Mouse (Mus musculus) stomach, embryonic 16.5 days (tissue): ENCODE measurements at regions not wholly inside any gene's neighbourhood (a gene's known extent, or its start where the extent isn't known, plus 50 kb on each side); places are given as distances from the start of the nearest gene placed in this dataset.

Experiments
- ATAC-seq: fragments of 200-750 bp; cut with Nextera tagmentation; 2 replicates; pipeline ENCODE4 v1.8.0; 2017; ENCODE audit warnings: moderate number of reproducible peaks, moderate TSS enrichment; ENCODE audit not compliant: insufficient read depth, low FRiP score
- H3K27ac ChIP-seq: fragments of 300-500 bp; sonication (generic); 2 replicates; pipeline ENCODE4 v1.5.1; 2014; ENCODE audit warnings: low read length
- H3K27me3 ChIP-seq: fragments of 300-500 bp; sonication (generic); 2 replicates; pipeline ENCODE4 v1.6.1; 2014; ENCODE audit warnings: low read length, control low read depth, mixed read lengths; ENCODE audit not compliant: control insufficient read depth, insufficient read depth
- H3K36me3 ChIP-seq: fragments of 300-500 bp; sonication (generic); 2 replicates; pipeline ENCODE4 v1.6.1; 2014; ENCODE audit warnings: low read length; ENCODE audit not compliant: control insufficient read depth, insufficient read depth
- H3K4me1 ChIP-seq: fragments of 300-500 bp; sonication (generic); 2 replicates; pipeline ENCODE4 v1.6.1; 2014; ENCODE audit warnings: low read length, control low read depth, mixed read lengths; ENCODE audit not compliant: control insufficient read depth, insufficient read depth
- H3K4me2 ChIP-seq: fragments of 300-500 bp; sonication (generic); 2 replicates; pipeline ENCODE4 v1.6.1; 2014; ENCODE audit warnings: low read depth, low read length, mixed read lengths
- H3K4me3 ChIP-seq: fragments of 300-500 bp; sonication (generic); replicated peaks from 2 replicates; pipeline ENCODE4 v1.5.1; 2014; ENCODE audit warnings: mild to moderate bottlenecking, low read length
- H3K9ac ChIP-seq: fragments of 300-500 bp; sonication (generic); 2 replicates; pipeline ENCODE4 v1.6.1; 2014; ENCODE audit warnings: low read length
- H3K9me3 ChIP-seq: fragments of 300-500 bp; sonication (generic); replicated peaks from 2 replicates; pipeline ENCODE4 v1.6.1; 2016; ENCODE audit warnings: low read length, control low read depth; ENCODE audit not compliant: control insufficient read depth
- WGBS: fragments of 180-500 bp; shearing (Covaris S2); extraction: QIAGEN DNeasy Blood & Tissue Kit; methylation state at CpG from one replicate; pipeline ENCODE4 v1.1.7; 2014; 5-methylcytosine and 5-hydroxymethylcytosine counted together

GRCm38 (mm10) chr9:113508821-113509220, 199.2 kb downstream of the Pdcd6ip start:
- WGBS = 73% methylated on average over 3 of the region's 3 CpGs
- H3K4me1 ChIP-seq = no peaks in the 10 kb centered on the region
- H3K27ac ChIP-seq = no peak overlapping the region
- no peak overlapping the region for H3K4me3 ChIP-seq
- H3K36me3 ChIP-seq = no peaks in the 10 kb centered on the region
- no peak overlapping the region for H3K9ac ChIP-seq
- H3K9me3 ChIP-seq = no peaks in the 10 kb centered on the region
- H3K4me2 ChIP-seq = no peak overlapping the region
- no peaks in the 10 kb centered on the region for H3K27me3 ChIP-seq
- ATAC-seq = no peak

- Histone ChIP-seq H3K27ac (no peak overlapping the region), H3K4me1 (no peaks in the 10 kb centered on the region), H3K36me3 (no peaks in the 10 kb centered on the region), H3K9ac (no peak overlapping the region), H3K27me3 (no peaks in the 10 kb centered on the region), H3K9me3 (no peaks in the 10 kb centered on the region), H3K4me3 (no peak overlapping the region), H3K4me2 (no peak overlapping the region)
- no peak for ATAC-seq
- WGBS = 81% methylated on average over 20 of the region's 20 CpGs
Measured at GRCm38 (mm10) chr9:113507561-113508460, 200.2 kb downstream of the Pdcd6ip start.

- H3K9me3 ChIP-seq = no peaks in the 10 kb centered on the region
- WGBS = 74% methylated on average over 5 of the region's 5 CpGs
- no peaks in the 10 kb centered on the region for H3K27me3 ChIP-seq
- no peaks in the 10 kb centered on the region for H3K36me3 ChIP-seq
- no peak for ATAC-seq
- H3K4me2 ChIP-seq = no peak overlapping the region
- H3K27ac ChIP-seq = no peak overlapping the region
- H3K4me3 ChIP-seq = no peak overlapping the region
- H3K4me1 ChIP-seq = no peaks in the 10 kb centered on the region
- H3K9ac ChIP-seq = no peak overlapping the region
Measured at GRCm38 (mm10) chr9:113499246-113499645, 208.8 kb downstream of the Pdcd6ip start.

- Histone ChIP-seq H3K4me2 (no peak overlapping the region), H3K4me1 (no peaks in the 10 kb centered on the region), H3K36me3 (no peaks in the 10 kb centered on the region), H3K27ac (no peak overlapping the region), H3K27me3 (no peaks in the 10 kb centered on the region), H3K9ac (no peak overlapping the region), H3K4me3 (no peak overlapping the region), H3K9me3 (no peaks in the 10 kb centered on the region)
- ATAC-seq = no peak
- WGBS = 64% methylated on average over 7 of the region's 7 CpGs
Measured at GRCm38 (mm10) chr9:113496176-113496732, 211.8 kb downstream of the Pdcd6ip start.

GRCm38 (mm10) chr9:113488651-113489050, 219.4 kb downstream of the Pdcd6ip start:
- 75% methylated on average over 6 of the region's 6 CpGs for WGBS
- ATAC-seq = no peak

GRCm38 (mm10) chr9:113486494-113487081, 221.5 kb downstream of the Pdcd6ip start:
- ATAC-seq = no peak
- Histone ChIP-seq H3K9me3 (no peaks in the 10 kb centered on the region), H3K4me3 (no peak overlapping the region), H3K27me3 (no peaks in the 10 kb centered on the region), H3K27ac (no peak overlapping the region), H3K9ac (no peak overlapping the region), H3K4me2 (no peak overlapping the region), H3K36me3 (no peaks in the 10 kb centered on the region), H3K4me1 (no peaks in the 10 kb centered on the region)
- WGBS = 76% methylated on average over 6 of the region's 6 CpGs

More at GRCm38 (mm10) chr9:113488651-113489050, 219.4 kb downstream of the Pdcd6ip start:
- Histone ChIP-seq H3K27ac (no peak overlapping the region), H3K9me3 (no peaks in the 10 kb centered on the region), H3K9ac (no peak overlapping the region), H3K4me1 (no peaks in the 10 kb centered on the region), H3K36me3 (no peaks in the 10 kb centered on the region), H3K27me3 (no peaks in the 10 kb centered on the region), H3K4me2 (no peak overlapping the region), H3K4me3 (no peak overlapping the region)

GRCm38 (mm10) chr9:113479897-113480296, 228.2 kb downstream of the Pdcd6ip start:
- Histone ChIP-seq H3K36me3 (no peaks in the 10 kb centered on the region), H3K9me3 (peaks cover 3% of the 10 kb centered on the region; the same call in 1 of the 2 replicates), H3K27ac (no peak overlapping the region), H3K4me2 (no peak overlapping the region), H3K27me3 (no peaks in the 10 kb centered on the region), H3K4me1 (no peaks in the 10 kb centered on the region), H3K4me3 (no peak overlapping the region), H3K9ac (no peak overlapping the region)
- WGBS = 81% methylated on average over 3 of the region's 3 CpGs
- ATAC-seq = no peak

GRCm38 (mm10) chr9:113478761-113479265, 229.2 kb downstream of the Pdcd6ip start:
- ATAC-seq = no peak
- H3K36me3 ChIP-seq = no peaks in the 10 kb centered on the region
- H3K9ac ChIP-seq = no peak overlapping the region
- no peak overlapping the region for H3K4me2 ChIP-seq
- no peaks in the 10 kb centered on the region for H3K27me3 ChIP-seq
- 87% methylated on average over 1 of the region's 1 CpGs for WGBS
- H3K9me3 ChIP-seq = peaks cover 3% of the 10 kb centered on the region; the same call in 1 of the 2 replicates
- H3K27ac ChIP-seq = no peak overlapping the region
- no peaks in the 10 kb centered on the region for H3K4me1 ChIP-seq
- H3K4me3 ChIP-seq = no peak overlapping the region

GRCm38 (mm10) chr9:113471781-113472180, 236.3 kb downstream of the Pdcd6ip start:
- WGBS = 86% methylated on average over 6 of the region's 6 CpGs
- no peak overlapping the region for H3K4me3 ChIP-seq
- H3K4me1 ChIP-seq = no peaks in the 10 kb centered on the region
- no peak overlapping the region for H3K9ac ChIP-seq
- H3K9me3 ChIP-seq = no peaks in the 10 kb centered on the region
- no peaks in the 10 kb centered on the region for H3K36me3 ChIP-seq
- H3K27me3 ChIP-seq = no peaks in the 10 kb centered on the region
- ATAC-seq = no peak
- no peak overlapping the region for H3K4me2 ChIP-seq
- H3K27ac ChIP-seq = no peak overlapping the region
